Mouse (Mus musculus) retina, postnatal 1 day (tissue): ENCODE measurements around the gene Acsm1.

Experiments used
- DNase-seq: peaks from one replicate; pipeline ENCODE4 v3.0.0-alpha.2; 2012

Gene Acsm1

DNA sequence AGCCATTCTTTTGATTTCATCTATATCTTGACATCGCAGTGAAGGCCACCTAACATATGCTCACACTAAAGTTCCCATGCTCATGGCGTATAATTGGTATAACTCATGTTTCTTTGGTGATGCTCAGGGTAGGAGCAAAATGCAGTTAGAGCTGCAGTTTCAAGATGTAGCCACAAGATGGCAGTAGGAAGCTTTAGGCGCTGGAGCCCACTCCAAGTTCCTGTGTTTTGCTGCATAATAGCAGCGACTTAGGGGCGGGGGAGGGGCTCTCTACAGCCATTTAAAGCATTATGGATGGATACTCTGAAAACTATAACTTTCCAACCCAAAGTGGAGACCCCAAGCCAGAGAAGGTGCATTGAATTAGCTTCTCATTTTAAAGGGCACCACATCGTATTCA lies 66.6 kb downstream of the Acsm1 start:
- DNase-seq, result peak; percentile 69

DNA sequence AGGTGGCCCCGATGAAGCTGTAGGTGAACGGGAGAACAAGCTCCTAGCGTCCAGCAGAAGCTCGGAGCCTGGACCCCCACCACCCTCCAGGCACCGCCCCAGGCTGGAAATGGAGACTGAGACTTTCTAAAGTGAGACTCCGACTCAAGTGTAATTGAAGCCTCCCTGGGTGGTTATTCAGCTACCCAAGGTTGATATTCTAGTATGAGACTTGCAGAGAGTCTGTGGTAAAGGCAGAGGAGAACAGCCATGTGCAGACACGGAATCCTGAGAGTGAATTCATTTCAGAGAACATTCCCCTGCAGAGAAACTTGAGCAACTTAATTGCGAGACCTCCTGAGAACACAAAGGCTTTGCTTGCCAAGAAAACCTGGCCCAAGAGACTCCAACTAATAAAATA lies 73.3 kb downstream of the Acsm1 start:
- no peak for DNase-seq

DNA sequence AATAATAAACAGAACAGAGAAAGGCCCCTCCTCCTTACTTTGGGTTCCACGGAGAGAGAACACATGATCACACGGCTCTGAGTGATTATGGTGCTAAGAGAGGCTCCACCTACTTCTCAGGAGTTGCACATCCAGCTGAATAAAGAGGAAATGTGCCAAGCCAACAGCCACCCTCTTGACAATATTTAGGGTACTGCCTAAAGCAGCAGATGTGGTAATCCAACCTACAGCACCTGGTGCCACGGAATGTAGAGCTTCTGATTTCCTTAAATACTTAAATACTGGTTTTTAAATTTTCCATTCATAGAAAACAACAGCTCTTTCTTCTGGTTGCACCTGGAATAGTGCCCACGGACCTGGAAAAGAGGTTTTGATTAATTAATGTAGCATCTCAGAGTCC lies 75.9 kb downstream of the Acsm1 start:
- DNase-seq, result no peak

DNA sequence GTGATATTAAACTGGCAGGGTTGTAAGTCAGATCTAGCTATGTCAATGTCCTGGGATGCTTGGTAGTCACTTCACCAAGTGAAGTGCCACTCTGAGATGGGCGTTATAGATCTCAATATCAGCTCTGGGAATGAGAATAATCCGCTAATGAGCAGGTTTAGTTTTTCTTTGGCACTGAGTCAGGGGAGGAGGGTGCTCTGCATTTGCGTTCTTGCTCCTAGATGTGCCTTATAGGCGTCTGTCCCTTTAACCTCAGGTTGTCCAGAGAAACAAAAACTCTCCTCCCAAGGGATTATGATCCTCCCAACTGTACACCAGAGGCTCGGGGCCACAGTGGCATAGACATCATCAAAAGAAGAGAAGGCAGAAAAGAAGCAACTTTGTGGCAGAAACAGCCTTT lies 82.9 kb downstream of the Acsm1 start, which contains the start of gene Acsm4:
Gene Acsm4 (plus strand): TSS at position 301 of the 400 bp plus-strand sequence.
- no peak for DNase-seq

DNA sequence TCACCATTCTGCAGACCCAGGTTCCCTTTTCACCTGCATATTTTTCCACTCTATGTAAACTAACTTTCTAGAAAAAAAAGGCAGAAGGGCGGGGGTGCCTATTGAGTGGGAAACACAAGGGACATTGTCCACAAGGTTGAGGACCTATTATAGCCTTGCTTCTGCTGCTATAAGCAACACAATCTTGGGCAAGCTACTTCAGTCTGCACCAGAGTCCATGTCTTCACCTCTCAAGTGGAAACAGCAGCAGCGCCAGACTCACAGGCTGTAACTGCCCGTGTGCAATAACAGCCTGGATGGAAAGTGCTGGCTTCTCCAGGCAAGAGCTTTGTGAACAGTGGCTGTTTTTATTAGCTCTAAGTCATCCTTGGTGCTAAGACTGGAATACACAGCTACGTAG lies 85.5 kb downstream of the Acsm1 start:
- no peak for DNase-seq

DNA sequence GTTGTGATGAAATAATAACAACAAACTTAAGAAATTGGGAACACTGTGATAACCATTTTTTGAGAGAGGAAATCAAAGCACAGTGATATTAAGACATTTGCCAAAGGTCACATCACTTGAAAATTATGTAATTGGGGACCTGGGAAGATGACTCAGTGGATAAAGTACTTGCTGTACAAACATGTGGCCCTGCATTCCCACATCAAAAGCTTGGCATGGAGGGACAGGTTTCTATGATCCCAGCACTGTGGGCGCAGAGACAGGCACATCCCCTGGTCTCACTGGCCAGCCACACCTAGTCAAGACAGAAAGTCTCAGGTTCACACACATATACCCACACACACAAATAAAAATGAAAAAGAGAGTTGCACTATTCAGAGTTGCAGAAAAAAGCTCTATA lies 88.1 kb downstream of the Acsm1 start:
- DNase-seq, result no peak
